ENCODE assay signal across 19 mouse cellular contexts in genomic region chr14:120225657-120226056, GRCm38 (mm10). TPM values are rescaled to one million over a fixed set of nuclear protein-coding genes. Genes with fewer than 3 reads are reported as not detected.
DNase-seq lines count a peak whose midpoint lies in the region; ATAC-seq and TF ChIP-seq lines count a peak whose summit lies in the region.
"Had no signal": no experiment of that assay in that cellular context is flagged by ENCODE, and none has a peak within 500 bp of the region (broad histone marks: within the 10 kb centered on the region; RNA-seq: fewer than 3 reads in every experiment).

No protein-coding gene starts in this region.

- intact Hi-C loops in gastrocnemius, postnatal 14 days (cut with DNase I; ENCODE audit: low total_unique reads) = no loop called here
- intact Hi-C loops in left cerebral cortex, postnatal 4 days (cut with DNase I) = no loop called here
- intact Hi-C loops in left cerebral cortex, postnatal 36 days (cut with DNase I) = no loop called here

- H3K27ac ChIP-seq in cerebellum, adult 2 months (ENCODE audit: insufficient read depth, low read length) = no peak overlapping the region
- H3K27ac ChIP-seq: limb, embryonic 12.5 days; liver, embryonic 14.5 days had no signal

- TF ChIP-seq CTCF in cerebellum, adult 2 months (IDR thresholded peaks at IDR 0.05; ENCODE audit: borderline replicate concordance, insufficient read depth, low read depth, low read length) = no peak

- H3K4me3 ChIP-seq in cerebellum, adult 2 months (replicated peaks; ENCODE audit: insufficient read depth, low read depth, low read length) = no peak overlapping the region
- H3K4me3 ChIP-seq: embryonic facial prominence, embryonic 15.5 days; limb, embryonic 12.5 days had no signal

- WGBS in cerebellum, adult 2 months = 30% methylated on average over 3 of the region's 3 CpGs

- TF ChIP-seq POLR2A in cerebellum, adult 2 months (IDR thresholded peaks at IDR 0.05; ENCODE audit: borderline replicate concordance, insufficient read depth, low read length) = no peak

- H3K27me3 ChIP-seq in cerebellum, adult 2 months (ENCODE audit: control insufficient read depth, insufficient read depth, low read length) = no peaks in the 10 kb centered on the region
- H3K27me3 ChIP-seq: CH12.LX; embryonic facial prominence, embryonic 15.5 days; limb, embryonic 12.5 days had no signal

- H3K4me1 ChIP-seq in cerebellum, adult 2 months (ENCODE audit: control insufficient read depth, insufficient read depth, low read length) = peaks cover 11% of the 10 kb centered on the region

- ATAC-seq in cerebellum, adult (ENCODE audit: insufficient number of reproducible peaks, low FRiP score, low TSS enrichment) = no peak
- ATAC-seq: intestine, postnatal 0 days had no signal

- peak; percentile 47 to 62 for DNase-seq in cerebellum, adult 2 months
- DNase-seq in gastrocnemius, postnatal 14 days = peak; percentile 37
- no peak for DNase-seq in gastrocnemius, adult 8-10 months (ENCODE audit: low spot score in 2 of 2)
- DNase-seq in left cerebral cortex, postnatal 4 days = peak; percentile 95
- DNase-seq in left cerebral cortex, postnatal 36 days (ENCODE audit: low spot score in 2 of 2) = no peak
- peak; percentile 81 to 88 for DNase-seq in cerebellum, postnatal 25 days
- DNase-seq in urinary bladder, postnatal 25 days (ENCODE audit: low spot score) = no peak
- DNase-seq: adrenal gland, adult 2 months; kidney, postnatal 10 days; midbrain, embryonic 14.5 days; right cerebral cortex, adult 18-20 months; spleen, adult 18-20 months; thymus, adult 2 months had no signal

RNA-seq across cellular contexts. Expression of gene Mbnl2, which starts 49.8 kb away (rescaled TPM):
- 163 and 176 TPM in 2 replicates for polyA plus RNA-seq in cerebellum, adult 2 months (2012; rRNA removed)
- 100 to 1,000 TPM; 232 to 277 TPM for total RNA-seq in gastrocnemius, postnatal 14 days (2021)
- total RNA-seq in gastrocnemius, adult 8-10 months (2022) = 100 to 1,000 TPM; 229 to 309 (median 276) TPM
- 10 to 100 TPM; 39.9 to 41.2 TPM for total RNA-seq in left cerebral cortex, postnatal 4 days (2021)
- total RNA-seq in left cerebral cortex, postnatal 36 days (2021) = 100 to 1,000 TPM; 223 to 270 TPM

Comparison
In these comparisons a context has a peak if more than half of its experiments do, and no peak if none do; other contexts are left out.
1. DNase-seq: peak in cerebellum, adult 2 months (2 of 2), gastrocnemius, postnatal 14 days (single experiment), left cerebral cortex, postnatal 4 days (single experiment) and cerebellum, postnatal 25 days (2 of 2); none in gastrocnemius, adult 8-10 months (0 of 2), left cerebral cortex, postnatal 36 days (0 of 2) and urinary bladder, postnatal 25 days (single experiment).
2. RNA of gene Mbnl2, which starts 49.8 kb away (total RNA-seq): 229 to 309 TPM in gastrocnemius, adult 8-10 months, 232 to 277 TPM in gastrocnemius, postnatal 14 days and 223 to 270 TPM in left cerebral cortex, postnatal 36 days; 39.9 to 41.2 TPM in left cerebral cortex, postnatal 4 days; every median in the first group is over 4 times any median in the second.